16 mouse cellular contexts compared by ENCODE assay signal in genomic region chr7:145127661-145128060, GRCm38 (mm10).
DNase-seq lines count a peak whose midpoint lies in the region; ATAC-seq and TF ChIP-seq lines count a peak whose summit lies in the region.
"Had no signal": no experiment of that assay in that cellular context is flagged by ENCODE, and none has a peak within 500 bp of the region (broad histone marks: within the 10 kb centered on the region; RNA-seq: fewer than 3 reads in every experiment).

No protein-coding gene starts in this region.

- no peaks in the 10 kb centered on the region for H3K36me3 ChIP-seq in heart, embryonic 16.5 days (ENCODE audit: control insufficient read depth, insufficient read depth)
- H3K36me3 ChIP-seq in ES-E14 (ENCODE audit: control insufficient read depth, insufficient read depth, low read length, poor library complexity, severe bottlenecking) = no peaks in the 10 kb centered on the region
- no peaks in the 10 kb centered on the region for H3K36me3 ChIP-seq in kidney, embryonic 16.5 days (ENCODE audit: insufficient read depth, low read length)
- no peaks in the 10 kb centered on the region for H3K36me3 ChIP-seq in forebrain, embryonic 14.5 days (ENCODE audit: control insufficient read depth, insufficient read depth, low read length)
- no peaks in the 10 kb centered on the region for H3K36me3 ChIP-seq in forebrain, embryonic 12.5 days (replicated peaks)
- H3K36me3 ChIP-seq: embryonic facial prominence, embryonic 15.5 days; lung, embryonic 15.5 days had no signal

- intact Hi-C loops in gastrocnemius, postnatal 14 days (cut with DNase I; ENCODE audit: low total_unique reads) = no loop called here

- peak overlapping the region; percentile 28 for H3K27ac ChIP-seq in heart, embryonic 16.5 days (ENCODE audit: low read length)
- no peak overlapping the region for H3K27ac ChIP-seq in ES-E14 (ENCODE audit: insufficient read depth, low read depth, low read length, poor library complexity, severe bottlenecking)
- peak overlapping the region; percentile 81 for H3K27ac ChIP-seq in kidney, embryonic 16.5 days (ENCODE audit: low read length)
- H3K27ac ChIP-seq in forebrain, embryonic 14.5 days (ENCODE audit: low read depth, low read length) = no peak overlapping the region
- H3K27ac ChIP-seq in forebrain, embryonic 12.5 days = no peak overlapping the region
- H3K27ac ChIP-seq: embryonic facial prominence, embryonic 15.5 days; lung, embryonic 15.5 days had no signal

- no peak overlapping the region for H3K4me3 ChIP-seq in heart, embryonic 16.5 days (ENCODE audit: low read length)
- no peak overlapping the region for H3K4me3 ChIP-seq in ES-E14 (ENCODE audit: insufficient read depth in 1 of 2, low read depth in 1 of 2, low read length in 2 of 2, poor library complexity in 1 of 2, severe bottlenecking in 1 of 2)
- H3K4me3 ChIP-seq in kidney, embryonic 16.5 days (ENCODE audit: low read length) = no peak overlapping the region
- H3K4me3 ChIP-seq in forebrain, embryonic 14.5 days (ENCODE audit: low read depth, low read length) = no peak overlapping the region
- no peak overlapping the region for H3K4me3 ChIP-seq in forebrain, embryonic 12.5 days (replicated peaks)
- H3K4me3 ChIP-seq: embryonic facial prominence, embryonic 15.5 days; lung, embryonic 15.5 days; megakaryocyte, embryonic 14.5 days; myocyte had no signal

- H3K9me3 ChIP-seq in heart, embryonic 16.5 days (replicated peaks; ENCODE audit: control insufficient read depth, low read length) = no peaks in the 10 kb centered on the region
- no peaks in the 10 kb centered on the region for H3K9me3 ChIP-seq in ES-E14 (ENCODE audit: control insufficient read depth, insufficient read depth, low read depth, low read length)
- H3K9me3 ChIP-seq in kidney, embryonic 16.5 days (ENCODE audit: low read length) = no peaks in the 10 kb centered on the region
- H3K9me3 ChIP-seq in forebrain, embryonic 14.5 days (replicated peaks; ENCODE audit: control insufficient read depth, low read length) = no peaks in the 10 kb centered on the region
- H3K9me3 ChIP-seq in forebrain, embryonic 12.5 days = 0 out of 2 replicates have a peak, but pooled peaks cover 4% of the 10 kb centered on the region
- H3K9me3 ChIP-seq: embryonic facial prominence, embryonic 15.5 days; lung, embryonic 15.5 days had no signal

- H3K27me3 ChIP-seq in heart, embryonic 16.5 days (ENCODE audit: control insufficient read depth, insufficient read depth, low read length) = no peaks in the 10 kb centered on the region
- no peaks in the 10 kb centered on the region for H3K27me3 ChIP-seq in kidney, embryonic 16.5 days (ENCODE audit: insufficient read depth, low read length)
- H3K27me3 ChIP-seq in forebrain, embryonic 14.5 days (replicated peaks; ENCODE audit: control insufficient read depth, insufficient read depth, low read length) = no peaks in the 10 kb centered on the region
- no peaks in the 10 kb centered on the region for H3K27me3 ChIP-seq in forebrain, embryonic 12.5 days
- H3K27me3 ChIP-seq: embryonic facial prominence, embryonic 15.5 days; lung, embryonic 15.5 days; Patski had no signal

- no peak overlapping the region for H3K4me2 ChIP-seq in heart, embryonic 16.5 days (ENCODE audit: low read depth, low read length)
- H3K4me2 ChIP-seq in kidney, embryonic 16.5 days (replicated peaks; ENCODE audit: low read depth, low read length) = no peak overlapping the region
- H3K4me2 ChIP-seq in forebrain, embryonic 14.5 days (ENCODE audit: low read length) = no peak overlapping the region
- no peak overlapping the region for H3K4me2 ChIP-seq in forebrain, embryonic 12.5 days
- H3K4me2 ChIP-seq: embryonic facial prominence, embryonic 15.5 days; lung, embryonic 15.5 days had no signal

- DNase-seq in heart, adult 8-10 months (ENCODE audit: low spot score) = no peak
- DNase-seq in ES-E14 (ENCODE audit: low read depth, low spot score) = no peak
- peak; percentile 67 for DNase-seq in embryo, embryonic 10.5 days (ENCODE audit: low spot score)
- DNase-seq in forebrain, embryonic 14.5 days (ENCODE audit: low spot score) = no peak
- no peak for DNase-seq in gastrocnemius, postnatal 14 days
- DNase-seq: adrenal gland, adult 8-10 months; cerebellum, adult 9-11 months; layer of hippocampus, postnatal 36 days had no signal

- H3K4me1 ChIP-seq in heart, embryonic 16.5 days (ENCODE audit: control insufficient read depth, insufficient read depth, low read length) = peaks cover 10% of the 10 kb centered on the region; the same call in 1 of the 2 replicates
- H3K4me1 ChIP-seq in ES-E14 (ENCODE audit: control insufficient read depth in 2 of 2, insufficient read depth in 2 of 2, low read length in 2 of 2, poor library complexity in 1 of 2) = peaks cover 8 to 20% of the 10 kb centered on the region in 2 experiments
- H3K4me1 ChIP-seq in kidney, embryonic 16.5 days (ENCODE audit: insufficient read depth, low read length) = peaks cover 37% of the 10 kb centered on the region
- no peaks in the 10 kb centered on the region for H3K4me1 ChIP-seq in forebrain, embryonic 14.5 days (ENCODE audit: control insufficient read depth, insufficient read depth, low read length)
- peaks cover 18% of the 10 kb centered on the region for H3K4me1 ChIP-seq in forebrain, embryonic 12.5 days
- H3K4me1 ChIP-seq: embryonic facial prominence, embryonic 15.5 days had no signal

- 18% methylated on average over 8 of the region's 8 CpGs for WGBS in heart, embryonic 16.5 days
- 14% methylated on average over 8 of the region's 8 CpGs for WGBS in kidney, embryonic 16.5 days
- 37% methylated on average over 8 of the region's 8 CpGs for WGBS in forebrain, embryonic 14.5 days
- 29% methylated on average over 8 of the region's 8 CpGs for WGBS in forebrain, embryonic 12.5 days

- no peak; the same call in 1 of the 2 replicates for ATAC-seq in heart, embryonic 16.5 days (replicated peaks; ENCODE audit: extremely low read depth, insufficient read depth, low FRiP score)
- ATAC-seq in kidney, embryonic 16.5 days (ENCODE audit: low FRiP score, low TSS enrichment) = peak; percentile 60; the same call in 1 of the 2 replicates
- no peak for ATAC-seq in forebrain, embryonic 14.5 days
- no peak for ATAC-seq in forebrain, embryonic 12.5 days (ENCODE audit: low FRiP score)
- ATAC-seq: Patski had no signal

- in situ Hi-C loops in ES-E14 (cut with MboI; ENCODE audit: low sequenced_read_pairs in 2 of 2, unreplicated experiment in 2 of 2) = no loop called here

- 0 out of 2 replicates have a peak overlapping the region, but pooled peaks have one; percentile 4 for H3K9ac ChIP-seq in heart, embryonic 16.5 days (ENCODE audit: low read length)
- H3K9ac ChIP-seq in ES-E14 (ENCODE audit: insufficient read depth, low read depth, low read length, poor library complexity, severe bottlenecking) = no peak overlapping the region
- H3K9ac ChIP-seq in kidney, embryonic 16.5 days (replicated peaks; ENCODE audit: low read length) = no peak overlapping the region
- no peak overlapping the region for H3K9ac ChIP-seq in forebrain, embryonic 14.5 days (ENCODE audit: low read length)
- no peak overlapping the region for H3K9ac ChIP-seq in forebrain, embryonic 12.5 days
- H3K9ac ChIP-seq: embryonic facial prominence, embryonic 15.5 days; lung, embryonic 15.5 days had no signal

TF ChIP-seq in ES-E14, 5 proteins besides CTCF, POLR2A, EP300 and RAD21:
- no peak for TF ChIP-seq ZC3H11A (IDR thresholded peaks at IDR 0.05; ENCODE audit: borderline replicate concordance, low read depth, low read length)
- TF ChIP-seq ZNF384 (IDR thresholded peaks at IDR 0.05; ENCODE audit: low read depth, low read length) = peak; percentile 83

Comparison
In these comparisons a context has a peak if more than half of its experiments do, and no peak if none do; other contexts are left out.
1. H3K27ac ChIP-seq: peak in heart, embryonic 16.5 days (single experiment) and kidney, embryonic 16.5 days (single experiment); none in ES-E14 (single experiment), forebrain, embryonic 14.5 days (single experiment) and forebrain, embryonic 12.5 days (single experiment).